Mouse (Mus musculus): ENCODE results near the gene Gm49325. TPM values are rescaled to one million over a fixed set of nuclear protein-coding genes. Genes with fewer than 3 reads are reported as not detected.
A peak's percentile ranks its signal among the peaks of the same experiment; 100 is the strongest.

The Gm49325 gene
- polyA plus RNA-seq, 1 experiment from 2014 or later = 3.1 TPM

- Histone ChIP-seq H3K36me3 (peaks cover 84% of the 10 kb centered on the region), H3K27ac (replicated peaks) (no peak overlapping the region), H3K27me3 (no peaks in the 10 kb centered on the region), H3K9ac (no peak overlapping the region), H3K4me3 (replicated peaks) (no peak overlapping the region), H3K4me2 (replicated peaks) (no peak overlapping the region), H3K4me1 (no peaks in the 10 kb centered on the region), H3K9me3 (replicated peaks) (no peaks in the 10 kb centered on the region)
- ATAC-seq (ENCODE audit: insufficient number of reproducible peaks, low FRiP score, low TSS enrichment, low read depth) = no peak
- 87% methylated on average over 3 of the region's 3 CpGs for WGBS
Observed at GRCm38 (mm10) chr10:77613409-77613808, 7.4 kb downstream of the Gm49325 start.

GRCm38 (mm10) chr10:77615647-77616046 is 9.7 kb downstream of the Gm49325 start:
- 93% methylated on average over 8 of the region's 8 CpGs for WGBS
- Histone ChIP-seq H3K4me2 (replicated peaks) (no peak overlapping the region), H3K9ac (no peak overlapping the region), H3K4me1 (no peaks in the 10 kb centered on the region), H3K27ac (replicated peaks) (no peak overlapping the region), H3K4me3 (replicated peaks) (no peak overlapping the region), H3K27me3 (no peaks in the 10 kb centered on the region), H3K9me3 (replicated peaks) (no peaks in the 10 kb centered on the region), H3K36me3 (peaks cover 74% of the 10 kb centered on the region)
- ATAC-seq (ENCODE audit: insufficient number of reproducible peaks, low FRiP score, low TSS enrichment, low read depth) = no peak

- Histone ChIP-seq H3K27ac (replicated peaks) (no peak overlapping the region), H3K9ac (no peak overlapping the region), H3K4me3 (replicated peaks) (no peak overlapping the region), H3K27me3 (no peaks in the 10 kb centered on the region), H3K9me3 (replicated peaks) (no peaks in the 10 kb centered on the region), H3K4me2 (replicated peaks) (no peak overlapping the region), H3K4me1 (no peaks in the 10 kb centered on the region), H3K36me3 (peaks cover 69% of the 10 kb centered on the region)
- ATAC-seq (ENCODE audit: insufficient number of reproducible peaks, low FRiP score, low TSS enrichment, low read depth) = no peak
- WGBS = 94% methylated on average over 9 of the region's 9 CpGs
Observed at GRCm38 (mm10) chr10:77616166-77616565, 10.2 kb downstream of the Gm49325 start.

GRCm38 (mm10) chr10:77616926-77617325 is 10.9 kb downstream of the Gm49325 start:
- H3K4me3 ChIP-seq (replicated peaks) = no peak overlapping the region
- H3K36me3 ChIP-seq = peaks cover 61% of the 10 kb centered on the region
- H3K9ac ChIP-seq = no peak overlapping the region
- no peaks in the 10 kb centered on the region for H3K9me3 ChIP-seq (replicated peaks)
- 93% methylated on average over 7 of the region's 7 CpGs for WGBS
- ATAC-seq (ENCODE audit: insufficient number of reproducible peaks, low FRiP score, low TSS enrichment, low read depth) = no peak
- peaks cover 5% of the 10 kb centered on the region; the same call in 1 of the 2 replicates for H3K4me1 ChIP-seq
- H3K4me2 ChIP-seq (replicated peaks) = no peak overlapping the region
- no peaks in the 10 kb centered on the region for H3K27me3 ChIP-seq
- no peak overlapping the region for H3K27ac ChIP-seq (replicated peaks)

- Histone ChIP-seq H3K36me3 (peaks cover 19% of the 10 kb centered on the region), H3K27me3 (no peaks in the 10 kb centered on the region), H3K9ac (peak overlapping the region; percentile 35; the same call in 1 of the 2 replicates), H3K4me2 (replicated peaks) (peak overlapping the region; percentile 66), H3K27ac (replicated peaks) (peak overlapping the region; percentile 92), H3K4me3 (replicated peaks) (peak overlapping the region; percentile 72), H3K4me1 (peaks cover 37% of the 10 kb centered on the region), H3K9me3 (replicated peaks) (no peaks in the 10 kb centered on the region)
- WGBS = 70% methylated on average over 8 of the region's 8 CpGs
- no peak for ATAC-seq (ENCODE audit: insufficient number of reproducible peaks, low FRiP score, low TSS enrichment, low read depth)
Observed at GRCm38 (mm10) chr10:77621546-77621945, 15.5 kb downstream of the Gm49325 start.

GRCm38 (mm10) chr10:77622055-77622988 is 16.3 kb downstream of the Gm49325 start, which contains the start of gene Ube2g2:
TSS of gene Ube2g2 (plus strand) at chr10:77622275.
- Histone ChIP-seq H3K27ac (replicated peaks) (peak within 1 kb of the TSS; percentile 92), H3K36me3 (peaks cover 11% of the 10 kb centered on the region), H3K9ac (peak within 1 kb of the TSS; percentile 87), H3K4me2 (replicated peaks) (peak within 1 kb of the TSS; percentile 66), H3K4me1 (peaks cover 37% of the 10 kb centered on the region), H3K9me3 (replicated peaks) (no peaks in the 10 kb centered on the region), H3K4me3 (replicated peaks) (peak within 1 kb of the TSS; percentile 72), H3K27me3 (no peaks in the 10 kb centered on the region)
- ATAC-seq (ENCODE audit: insufficient number of reproducible peaks, low FRiP score, low TSS enrichment, low read depth) = peak; percentile 93
- under 1% methylated on average over 93 of the region's 96 CpGs for WGBS

- peaks cover 37% of the 10 kb centered on the region for H3K4me1 ChIP-seq
- peak overlapping the region; percentile 66 for H3K4me2 ChIP-seq (replicated peaks)
- H3K36me3 ChIP-seq = peaks cover 3% of the 10 kb centered on the region; the same call in 1 of the 2 replicates
- peak overlapping the region; percentile 87 for H3K9ac ChIP-seq
- no peaks in the 10 kb centered on the region for H3K27me3 ChIP-seq
- peak; percentile 36; the same call in 1 of the 2 replicates for ATAC-seq (ENCODE audit: insufficient number of reproducible peaks, low FRiP score, low TSS enrichment, low read depth)
- peak overlapping the region; percentile 72 for H3K4me3 ChIP-seq (replicated peaks)
- no peaks in the 10 kb centered on the region for H3K9me3 ChIP-seq (replicated peaks)
- WGBS = 4% methylated on average over 8 of the region's 8 CpGs
- H3K27ac ChIP-seq (replicated peaks) = peak overlapping the region; percentile 92
Observed at GRCm38 (mm10) chr10:77623069-77623492, 17.1 kb downstream of the Gm49325 start.

- no peaks in the 10 kb centered on the region; the same call in 1 of the 2 replicates for H3K36me3 ChIP-seq
- H3K9me3 ChIP-seq (replicated peaks) = no peaks in the 10 kb centered on the region
- H3K4me1 ChIP-seq = peaks cover 37% of the 10 kb centered on the region
- no peaks in the 10 kb centered on the region for H3K27me3 ChIP-seq
- peak overlapping the region; percentile 72 for H3K4me3 ChIP-seq (replicated peaks)
- 86% methylated on average over 10 of the region's 10 CpGs for WGBS
- peak overlapping the region; percentile 92 for H3K27ac ChIP-seq (replicated peaks)
- H3K9ac ChIP-seq = 0 out of 2 replicates have a peak overlapping the region, but pooled peaks have one; percentile 9
- no peak for ATAC-seq (ENCODE audit: insufficient number of reproducible peaks, low FRiP score, low TSS enrichment, low read depth)
- H3K4me2 ChIP-seq (replicated peaks) = peak overlapping the region; percentile 66
Observed at GRCm38 (mm10) chr10:77623639-77624400, 17.8 kb downstream of the Gm49325 start.

GRCm38 (mm10) chr10:77624570-77624995 is 18.6 kb downstream of the Gm49325 start:
- H3K4me3 ChIP-seq (replicated peaks) = no peak overlapping the region
- H3K36me3 ChIP-seq = no peaks in the 10 kb centered on the region
- H3K27me3 ChIP-seq = no peaks in the 10 kb centered on the region
- no peaks in the 10 kb centered on the region for H3K9me3 ChIP-seq (replicated peaks)
- H3K4me1 ChIP-seq = peaks cover 41% of the 10 kb centered on the region
- H3K9ac ChIP-seq = peak overlapping the region; percentile 9; the same call in 1 of the 2 replicates
- H3K27ac ChIP-seq (replicated peaks) = peak overlapping the region; percentile 92
- 45% methylated on average over 7 of the region's 7 CpGs for WGBS
- 0 out of 2 replicates have a peak overlapping the region, but pooled peaks have one; percentile 15 for H3K4me2 ChIP-seq (replicated peaks)
- peak; percentile 39; the same call in 1 of the 2 replicates for ATAC-seq (ENCODE audit: insufficient number of reproducible peaks, low FRiP score, low TSS enrichment, low read depth)

GRCm38 (mm10) chr10:77626036-77626435 is 20.0 kb downstream of the Gm49325 start:
- WGBS = 73% methylated on average over 7 of the region's 7 CpGs
- Histone ChIP-seq H3K27me3 (no peaks in the 10 kb centered on the region), H3K4me2 (replicated peaks) (no peak overlapping the region)

GRCm38 (mm10) chr10:77626591-77626990 is 20.6 kb downstream of the Gm49325 start:
- H3K27ac ChIP-seq (replicated peaks) = no peak overlapping the region
- H3K4me2 ChIP-seq (replicated peaks) = no peak overlapping the region
- WGBS = 85% methylated on average over 7 of the region's 7 CpGs
- no peak overlapping the region for H3K9ac ChIP-seq
- ATAC-seq (ENCODE audit: insufficient number of reproducible peaks, low FRiP score, low TSS enrichment, low read depth) = no peak
- no peak overlapping the region for H3K4me3 ChIP-seq (replicated peaks)
- H3K36me3 ChIP-seq = peaks cover 6% of the 10 kb centered on the region
- H3K9me3 ChIP-seq (replicated peaks) = no peaks in the 10 kb centered on the region
- peaks cover 45% of the 10 kb centered on the region for H3K4me1 ChIP-seq
- no peaks in the 10 kb centered on the region for H3K27me3 ChIP-seq

More at GRCm38 (mm10) chr10:77626036-77626435, 20.0 kb downstream of the Gm49325 start:
- Histone ChIP-seq H3K9ac (no peak overlapping the region), H3K27ac (replicated peaks) (no peak overlapping the region), H3K9me3 (replicated peaks) (no peaks in the 10 kb centered on the region), H3K4me3 (replicated peaks) (no peak overlapping the region), H3K36me3 (peaks cover under 1% of the 10 kb centered on the region), H3K4me1 (peaks cover 46% of the 10 kb centered on the region)
- no peak for ATAC-seq (ENCODE audit: insufficient number of reproducible peaks, low FRiP score, low TSS enrichment, low read depth)

All from embryonic facial prominence, embryonic 15.5 days (tissue).